Mouse (Mus musculus) neural tube, embryonic 14.5 days (tissue): ENCODE data around the gene Gsdma3. TPM values are rescaled to one million over a fixed set of nuclear protein-coding genes. Genes with fewer than 3 reads are reported as not detected.

Experiments used
- ATAC-seq: fragments of 200-750 bp; cut with Nextera tagmentation; 2 replicates; pipeline ENCODE4 v1.8.0; 2017; ENCODE audit warnings: low read depth, mild to moderate bottlenecking, moderate TSS enrichment, moderate library complexity
- H3K27ac ChIP-seq: fragments of 300-500 bp; sonication (generic); 2 replicates; pipeline ENCODE4 v1.5.1; 2014; ENCODE audit warnings: low read depth, mild to moderate bottlenecking, control low read depth, low read length, moderate library complexity, mixed read lengths
- H3K27me3 ChIP-seq: fragments of 300-500 bp; sonication (generic); 2 replicates; pipeline ENCODE4 v1.6.1; 2014; ENCODE audit warnings: low read length; ENCODE audit not compliant: control insufficient read depth, insufficient read depth
- H3K36me3 ChIP-seq: fragments of 300-500 bp; sonication (generic); 2 replicates; pipeline ENCODE4 v1.6.1; 2014; ENCODE audit warnings: low read length, mixed read lengths; ENCODE audit not compliant: control insufficient read depth, insufficient read depth
- H3K4me1 ChIP-seq: fragments of 300-500 bp; sonication (generic); 2 replicates; pipeline ENCODE4 v1.6.1; 2014; ENCODE audit warnings: low read length; ENCODE audit not compliant: control insufficient read depth, insufficient read depth
- H3K4me2 ChIP-seq: fragments of 300-500 bp; sonication (generic); 2 replicates; pipeline ENCODE4 v1.6.1; 2014; ENCODE audit warnings: mild to moderate bottlenecking, low read depth, low read length, control low read depth
- H3K4me3 ChIP-seq: fragments of 300-500 bp; sonication (generic); 2 replicates; pipeline ENCODE4 v1.5.1; 2014; ENCODE audit warnings: low read depth, low read length, control low read depth, mixed read lengths
- H3K9ac ChIP-seq: fragments of 300-500 bp; sonication (generic); replicated peaks from 2 replicates; pipeline ENCODE4 v1.6.1; 2014; ENCODE audit warnings: low read depth, mild to moderate bottlenecking, control low read depth, low read length, mixed read lengths
- H3K9me3 ChIP-seq: fragments of 300-500 bp; sonication (generic); 2 replicates; pipeline ENCODE4 v1.6.1; 2016; ENCODE audit warnings: low read length; ENCODE audit not compliant: control insufficient read depth
- WGBS: fragments of 180-500 bp; shearing (Covaris S2); extraction: QIAGEN DNeasy Blood & Tissue Kit; methylation state at CpG from one replicate; pipeline ENCODE4 v1.1.7; 2014; 5-methylcytosine and 5-hydroxymethylcytosine counted together
- polyA plus RNA-seq: library from polyadenylated mRNA; unstranded; fragments of >200 nt; fragmentation: Nextera tagmentation; extraction: Ambion mirVana; gene quantifications from 2 replicates; pipeline ENCODE4 v1.2.1, GENCODE M21; 2014

The Gsdma3 gene
- polyA plus RNA-seq, result not detected in 2 replicates

DNA sequence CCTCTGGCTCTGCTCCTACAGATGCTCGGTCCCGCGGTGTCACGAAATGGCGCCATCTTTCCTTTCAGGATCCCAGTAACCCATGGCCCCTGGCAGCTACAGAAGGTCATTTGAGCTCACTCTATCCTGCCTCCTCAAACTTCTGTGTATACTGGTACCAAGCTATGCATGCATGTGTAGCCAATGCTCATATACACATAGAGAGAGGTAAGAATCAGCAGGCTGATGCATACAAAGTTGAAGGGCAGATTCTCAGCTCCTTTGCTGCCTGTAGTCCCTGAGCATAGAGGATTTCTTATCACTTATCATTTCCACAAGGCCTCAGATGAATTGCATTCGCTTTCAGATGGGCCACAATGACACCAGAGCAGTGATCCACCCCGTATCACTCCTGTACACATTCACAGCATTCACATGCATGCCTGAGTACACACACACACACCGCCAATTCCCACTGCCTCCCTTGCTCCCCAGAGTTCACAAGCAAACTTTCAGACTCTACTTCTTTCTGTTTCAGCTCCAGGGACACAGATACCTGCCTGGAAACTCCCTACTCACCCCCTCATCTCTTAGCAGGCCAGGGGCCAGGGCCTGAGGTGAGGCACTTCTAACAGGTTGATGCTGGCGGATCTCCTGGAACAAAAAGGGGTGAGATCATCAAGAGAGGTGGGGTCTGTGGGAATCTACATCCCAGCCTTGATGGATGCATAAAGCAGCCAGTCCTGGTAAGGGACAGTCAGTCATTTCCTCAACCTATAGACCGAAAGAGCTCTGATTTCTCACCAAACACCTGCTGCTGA is at the start of gene Gsdma3, which contains the start of gene Gm12355:
Gene Gsdma3 (plus strand): TSS at position 750 of the 800 bp plus-strand sequence.
Gene Gm12355 (minus strand): TSS at position 51 of the 800 bp plus-strand sequence.
- H3K9ac ChIP-seq, result no peak within 1 kb of the TSS
- no peak within 1 kb of the TSS for H3K4me2 ChIP-seq
- no peak within 1 kb of the TSS for H3K4me3 ChIP-seq
- no peaks in the 10 kb centered on the region for H3K27me3 ChIP-seq
- no peaks in the 10 kb centered on the region for H3K4me1 ChIP-seq
- no peak within 1 kb of the TSS for H3K27ac ChIP-seq
- H3K9me3 ChIP-seq, result no peaks in the 10 kb centered on the region
- ATAC-seq, result no peak
- 89% methylated on average over 10 of the region's 10 CpGs for WGBS
- no peaks in the 10 kb centered on the region for H3K36me3 ChIP-seq

DNA sequence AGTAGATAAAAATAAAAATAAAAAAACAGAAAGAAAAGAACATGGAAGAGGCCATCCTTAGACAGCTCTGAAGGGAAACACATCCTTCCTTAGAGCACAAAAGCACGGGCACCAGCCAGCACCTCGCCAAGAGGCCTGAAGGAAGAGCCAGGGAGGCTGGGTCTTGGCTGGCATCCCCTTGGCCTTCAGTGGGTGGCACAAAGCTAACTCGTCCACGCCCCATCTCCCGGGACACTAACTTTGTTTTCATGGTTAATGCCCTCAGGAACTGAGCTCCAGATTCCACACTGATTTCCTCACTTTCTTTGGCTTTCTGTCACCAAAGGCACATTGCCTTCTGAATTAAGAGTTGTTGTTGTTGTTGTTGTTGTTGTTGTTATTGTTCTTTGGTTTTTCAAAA is 48.4 kb upstream of the Gsdma3 start:
- peaks cover under 1% of the 10 kb centered on the region; the same call in 1 of the 2 replicates for H3K36me3 ChIP-seq
- no peak overlapping the region for H3K4me3 ChIP-seq
- WGBS, result 83% methylated on average over 5 of the region's 5 CpGs
- no peaks in the 10 kb centered on the region for H3K4me1 ChIP-seq
- H3K27me3 ChIP-seq, result no peaks in the 10 kb centered on the region
- H3K27ac ChIP-seq, result no peak overlapping the region
- no peak overlapping the region for H3K4me2 ChIP-seq
- no peaks in the 10 kb centered on the region for H3K9me3 ChIP-seq
- no peak for ATAC-seq
- H3K9ac ChIP-seq, result no peak overlapping the region

DNA sequence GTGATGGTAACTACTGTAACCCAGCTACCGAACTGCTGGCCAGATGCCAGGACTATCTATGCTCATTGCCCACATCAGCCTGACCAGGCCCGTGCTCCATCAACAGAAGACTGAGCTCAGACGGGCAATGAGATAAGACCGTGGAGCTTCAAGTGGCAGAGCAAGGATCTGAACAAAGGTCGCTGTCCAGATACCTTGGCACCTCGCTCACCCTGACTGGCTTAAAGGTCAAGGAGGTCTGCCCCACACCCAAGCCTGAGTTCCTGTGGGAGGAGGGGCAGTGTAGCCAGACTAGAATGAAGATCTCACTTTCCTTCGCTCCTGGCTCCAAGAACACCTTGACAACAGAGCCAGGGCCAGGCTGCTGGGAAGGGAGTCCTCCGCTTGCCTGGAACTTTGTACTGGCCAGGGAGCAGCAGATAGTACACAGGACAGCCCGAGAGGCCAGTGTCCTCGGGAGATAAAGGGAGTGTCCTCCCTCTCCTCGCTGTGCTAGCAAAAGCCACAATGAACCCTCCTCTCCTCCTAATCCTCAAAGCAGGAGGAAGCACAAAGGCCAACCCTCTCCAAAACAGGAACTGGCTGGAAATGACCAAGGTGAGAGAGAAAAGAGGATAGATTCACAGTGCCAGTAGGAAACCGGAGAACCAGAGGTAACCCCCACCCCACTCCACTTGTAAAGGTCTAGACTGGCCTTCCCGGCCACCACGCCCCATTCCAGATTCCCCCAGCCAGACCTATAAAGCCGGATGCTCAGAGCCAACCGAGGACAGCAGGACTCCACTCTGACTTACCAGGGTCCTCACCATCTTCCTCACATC is 45.6 kb upstream of the Gsdma3 start:
- WGBS, result 84% methylated on average over 16 of the region's 16 CpGs

DNA sequence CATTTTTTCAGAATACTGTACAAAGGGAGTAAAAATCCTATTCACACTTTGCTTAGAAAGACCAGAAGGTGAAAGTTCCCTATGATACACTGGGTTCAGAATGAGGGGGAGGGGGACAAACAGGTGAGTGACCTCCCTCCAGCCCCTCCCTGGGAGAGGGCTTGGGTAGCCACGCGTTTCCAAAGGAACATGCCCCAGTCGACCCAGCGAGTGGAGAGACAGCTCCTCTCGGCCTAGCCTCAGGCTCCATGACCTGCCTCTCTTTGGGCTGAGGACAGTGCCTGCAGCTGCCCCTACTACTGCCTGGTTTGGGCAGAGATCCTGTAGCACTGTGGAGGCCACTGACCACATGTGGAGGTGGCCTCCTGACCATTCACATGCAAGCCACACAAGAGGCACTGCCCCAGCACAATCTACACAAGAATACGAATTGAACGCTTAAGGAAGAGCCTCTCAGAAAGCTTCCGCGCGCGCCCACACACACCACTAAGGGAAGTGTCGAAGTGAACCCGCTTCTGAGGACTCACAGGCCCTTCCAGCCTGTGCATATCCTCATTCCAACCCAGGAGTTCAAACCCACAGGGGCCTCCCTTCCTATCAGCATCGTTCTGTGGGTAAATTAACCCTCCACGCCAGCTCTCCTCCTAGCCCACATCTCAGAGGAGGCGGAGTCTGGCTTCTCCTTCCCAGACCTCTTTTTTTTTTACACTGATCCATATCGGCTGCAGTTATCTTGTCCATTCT is 44.7 kb upstream of the Gsdma3 start:
- Histone ChIP-seq H3K27me3 (no peaks in the 10 kb centered on the region), H3K9ac (no peak overlapping the region), H3K4me1 (peaks cover 12% of the 10 kb centered on the region), H3K36me3 (peaks cover 9% of the 10 kb centered on the region), H3K4me3 (no peak overlapping the region), H3K9me3 (no peaks in the 10 kb centered on the region), H3K4me2 (no peak overlapping the region), H3K27ac (no peak overlapping the region)
- no peak for ATAC-seq
- WGBS, result 70% methylated on average over 17 of the region's 17 CpGs

More for the DNA sequence above, 45.6 kb upstream of the Gsdma3 start:
- Histone ChIP-seq H3K9ac (no peak overlapping the region), H3K4me2 (no peak overlapping the region), H3K9me3 (no peaks in the 10 kb centered on the region), H3K36me3 (peaks cover 9% of the 10 kb centered on the region), H3K4me3 (no peak overlapping the region), H3K4me1 (peaks cover 4% of the 10 kb centered on the region), H3K27ac (no peak overlapping the region), H3K27me3 (no peaks in the 10 kb centered on the region)
- ATAC-seq, result no peak

DNA sequence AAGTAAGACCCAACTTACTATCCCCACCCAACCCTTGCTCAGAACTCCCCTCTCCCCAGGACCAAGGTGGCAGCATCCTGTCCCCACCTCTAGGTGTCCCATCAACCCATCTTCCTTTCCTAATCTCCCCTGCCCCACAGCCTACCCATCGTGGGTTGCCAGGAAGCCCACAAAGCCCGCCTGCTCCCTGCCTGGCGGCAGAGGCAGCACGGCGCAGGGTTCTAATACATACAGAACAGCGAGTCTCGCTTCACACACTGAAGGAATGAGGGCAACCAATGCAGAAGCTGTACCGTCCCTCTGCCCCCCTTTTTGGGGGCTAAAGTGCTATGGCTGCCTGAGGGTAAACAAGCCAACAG is 44.2 kb upstream of the Gsdma3 start:
- WGBS, result 90% methylated on average over 8 of the region's 8 CpGs
- no peak overlapping the region for H3K9ac ChIP-seq
- H3K4me2 ChIP-seq, result no peak overlapping the region
- peaks cover 9% of the 10 kb centered on the region for H3K36me3 ChIP-seq
- H3K9me3 ChIP-seq, result no peaks in the 10 kb centered on the region
- H3K27me3 ChIP-seq, result no peaks in the 10 kb centered on the region
- no peak overlapping the region for H3K27ac ChIP-seq
- ATAC-seq, result no peak
- no peak overlapping the region for H3K4me3 ChIP-seq
- H3K4me1 ChIP-seq, result peaks cover 12% of the 10 kb centered on the region

DNA sequence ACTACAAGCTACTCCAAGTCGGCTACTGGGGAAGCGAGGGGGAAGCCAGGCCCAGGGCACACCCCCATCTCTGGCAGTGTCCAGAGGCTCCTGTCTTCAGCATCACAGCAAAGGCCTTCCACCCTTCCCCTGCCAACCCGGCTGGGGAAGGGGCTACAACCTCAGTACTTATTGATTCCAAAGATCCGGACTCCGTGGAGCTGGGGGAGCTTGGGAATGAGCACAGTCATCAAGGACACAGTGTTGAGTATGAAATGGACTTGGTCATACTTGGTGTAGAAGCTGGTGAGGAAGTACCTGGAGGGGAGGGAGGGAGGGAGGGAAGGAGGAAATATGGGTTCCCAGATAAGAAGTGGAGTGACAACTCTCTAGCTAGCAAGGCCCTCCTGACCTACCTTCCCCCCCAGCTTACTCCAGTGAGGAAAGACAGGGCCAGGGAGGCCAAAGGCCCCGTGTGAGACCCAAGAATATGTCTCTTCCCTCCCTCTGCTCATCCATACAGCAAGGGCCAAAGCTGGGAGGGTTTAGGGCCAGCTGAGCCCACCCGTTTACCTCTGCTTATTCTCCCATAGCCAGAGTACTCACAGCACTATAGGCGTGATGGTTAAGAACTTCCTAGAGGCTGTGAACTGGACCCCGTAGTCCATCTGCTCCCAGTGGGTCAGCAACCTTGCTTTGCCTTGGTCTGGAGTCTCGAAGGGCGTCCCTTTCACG is 43.5 kb upstream of the Gsdma3 start:
- H3K4me2 ChIP-seq, result no peak overlapping the region
- no peak for ATAC-seq
- H3K27me3 ChIP-seq, result no peaks in the 10 kb centered on the region
- peaks cover 15% of the 10 kb centered on the region for H3K4me1 ChIP-seq
- no peak overlapping the region for H3K27ac ChIP-seq
- H3K9me3 ChIP-seq, result no peaks in the 10 kb centered on the region
- peaks cover 9% of the 10 kb centered on the region for H3K36me3 ChIP-seq
- no peak overlapping the region for H3K4me3 ChIP-seq
- H3K9ac ChIP-seq, result no peak overlapping the region
- 89% methylated on average over 12 of the region's 12 CpGs for WGBS

DNA sequence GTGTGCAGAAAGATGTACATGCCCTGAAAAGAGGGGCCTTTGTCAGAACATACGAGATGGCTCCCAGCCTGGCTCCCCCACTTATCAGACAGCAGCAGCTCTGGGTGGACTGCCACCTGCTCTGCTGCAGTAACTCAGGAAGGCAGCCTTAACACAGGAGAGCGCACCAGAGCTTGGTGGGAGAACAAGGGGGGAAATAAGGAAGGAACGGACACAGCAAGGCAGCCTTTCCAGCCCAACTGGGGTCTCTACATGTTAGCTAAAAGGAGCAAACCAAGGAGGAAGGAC is 43.0 kb upstream of the Gsdma3 start:
- no peak for ATAC-seq
- Histone ChIP-seq H3K9me3 (no peaks in the 10 kb centered on the region), H3K36me3 (peaks cover 9% of the 10 kb centered on the region), H3K27ac (no peak overlapping the region), H3K9ac (no peak overlapping the region), H3K4me3 (no peak overlapping the region), H3K4me1 (peaks cover 17% of the 10 kb centered on the region), H3K27me3 (no peaks in the 10 kb centered on the region), H3K4me2 (no peak overlapping the region)
- 96% methylated on average over 3 of the region's 3 CpGs for WGBS

DNA sequence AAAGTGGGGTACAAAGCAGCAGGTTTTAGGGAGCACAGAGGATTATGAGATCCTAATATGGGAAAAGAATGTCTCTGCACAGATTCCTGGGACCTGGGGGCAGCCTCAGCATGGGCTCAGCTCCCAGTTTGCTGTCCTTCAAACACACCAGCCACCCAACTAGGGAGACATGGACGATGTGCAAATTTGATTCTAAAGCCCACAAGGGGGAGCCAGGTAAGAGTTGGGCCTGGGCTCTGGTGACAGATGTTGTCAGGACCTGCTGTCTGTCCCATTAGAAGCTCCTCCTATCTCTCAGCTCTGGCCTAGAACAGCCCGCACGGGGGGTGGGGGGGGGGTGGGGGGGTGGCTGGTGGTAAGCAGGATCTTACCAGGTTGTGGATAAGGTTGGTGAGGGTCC is 42.6 kb upstream of the Gsdma3 start:
- H3K27ac ChIP-seq, result no peak overlapping the region
- ATAC-seq, result no peak
- H3K4me2 ChIP-seq, result no peak overlapping the region
- no peaks in the 10 kb centered on the region for H3K27me3 ChIP-seq
- H3K9me3 ChIP-seq, result no peaks in the 10 kb centered on the region
- H3K36me3 ChIP-seq, result peaks cover 9% of the 10 kb centered on the region
- 25% methylated on average over 3 of the region's 3 CpGs for WGBS
- H3K9ac ChIP-seq, result no peak overlapping the region
- no peak overlapping the region for H3K4me3 ChIP-seq
- H3K4me1 ChIP-seq, result peaks cover 17% of the 10 kb centered on the region
